Mouse (Mus musculus): ENCODE measurements around the gene Trp53bp2.

The Trp53bp2 gene

GRCm38 (mm10) chr1:182461813-182462212, 52.8 kb downstream of the Trp53bp2 start:
- no peak for DNase-seq

- DNase-seq, result no peak
These were observed 56.3 kb downstream of the Trp53bp2 start for GRCm38 (mm10) chr1:182465309-182465708.

- no peak for DNase-seq
These were observed 57.0 kb downstream of the Trp53bp2 start for GRCm38 (mm10) chr1:182465978-182466377.

GRCm38 (mm10) chr1:182475005-182475796, 66.2 kb downstream of the Trp53bp2 start:
- no peak for DNase-seq

- DNase-seq, result no peak
These were observed 70.0 kb downstream of the Trp53bp2 start for GRCm38 (mm10) chr1:182478935-182479334.

GRCm38 (mm10) chr1:182481138-182481537, 72.2 kb downstream of the Trp53bp2 start:
- no peak for DNase-seq

GRCm38 (mm10) chr1:182481646-182482295, 72.8 kb downstream of the Trp53bp2 start:
- DNase-seq, result no peak

GRCm38 (mm10) chr1:182482991-182483909, 74.3 kb downstream of the Trp53bp2 start:
- DNase-seq, result no peak

GRCm38 (mm10) chr1:182483910-182484274, 74.9 kb downstream of the Trp53bp2 start:
- no peak for DNase-seq

- no peak for DNase-seq
These were observed 79.5 kb downstream of the Trp53bp2 start for GRCm38 (mm10) chr1:182488503-182488902.

- DNase-seq, result peak; percentile 97 to 98
These were observed 81.0 kb downstream of the Trp53bp2 start for GRCm38 (mm10) chr1:182489803-182490452.

- no peak for DNase-seq
These were observed 81.6 kb downstream of the Trp53bp2 start for GRCm38 (mm10) chr1:182490568-182490967.

- no peak for DNase-seq
These were observed 82.9 kb downstream of the Trp53bp2 start for GRCm38 (mm10) chr1:182491839-182492238.

- no peak for DNase-seq
These were observed 85.5 kb downstream of the Trp53bp2 start for GRCm38 (mm10) chr1:182494285-182495145.

GRCm38 (mm10) chr1:182496685-182497084, 87.7 kb downstream of the Trp53bp2 start:
- DNase-seq, result no peak

GRCm38 (mm10) chr1:182497736-182498135, 88.8 kb downstream of the Trp53bp2 start:
- DNase-seq, result no peak

GRCm38 (mm10) chr1:182499443-182500089, 90.6 kb downstream of the Trp53bp2 start:
- DNase-seq, result no peak

GRCm38 (mm10) chr1:182500224-182500623, 91.3 kb downstream of the Trp53bp2 start:
- DNase-seq, result no peak

GRCm38 (mm10) chr1:182500843-182501242, 91.9 kb downstream of the Trp53bp2 start:
- DNase-seq, result no peak

GRCm38 (mm10) chr1:182501815-182502405, 92.9 kb downstream of the Trp53bp2 start:
- no peak for DNase-seq
